Mouse (Mus musculus) CH12F3 (cell line): ENCODE results near the gene Zkscan17.

Experiments
- in situ Hi-C: fragments of 300-500 bp; cut with MboI; formaldehyde crosslinking; loops from 2 replicates; pipeline ENCODE4 v1.14.3; 2020; ENCODE audit warnings: low sequenced_read_pairs

The Zkscan17 gene

GRCm38 (mm10) chr11:59460459-59460858 is 66.1 kb downstream of the Zkscan17 start:
- in situ Hi-C loops, result no loop called here

- in situ Hi-C loops, result no loop called here
Measured at GRCm38 (mm10) chr11:59458973-59459372, 67.6 kb downstream of the Zkscan17 start.

- in situ Hi-C loops, result no loop called here
Measured at GRCm38 (mm10) chr11:59456891-59457290, 69.7 kb downstream of the Zkscan17 start.

- in situ Hi-C loops, result no loop called here
Measured at GRCm38 (mm10) chr11:59456346-59456745, 70.2 kb downstream of the Zkscan17 start.

GRCm38 (mm10) chr11:59451086-59451485 is 75.5 kb downstream of the Zkscan17 start, which contains the start of gene Snap47:
Gene Snap47 (minus strand): TSS chr11:59451186.
- in situ Hi-C loops, result no loop called here

GRCm38 (mm10) chr11:59450230-59450771 is 76.2 kb downstream of the Zkscan17 start:
- in situ Hi-C loops, result no loop called here

- in situ Hi-C loops, result no loop called here
Measured at GRCm38 (mm10) chr11:59449741-59450229, 76.8 kb downstream of the Zkscan17 start, which contains the start of gene Jmjd4. Gene Jmjd4 (plus strand): TSS chr11:59450045.

GRCm38 (mm10) chr11:59443102-59443501 is 83.4 kb downstream of the Zkscan17 start:
- in situ Hi-C loops, result no loop called here

- in situ Hi-C loops, result no loop called here
Measured at GRCm38 (mm10) chr11:59437954-59438353, 88.6 kb downstream of the Zkscan17 start.
